Mouse (Mus musculus): Measurements from ENCODE around the gene Scgb1b24.

Scgb1b24 gene

GRCm38 (mm10) chr7:33743499-33743898 is at the start of gene Scgb1b24:
Gene Scgb1b24, plus strand, starts transcription at chr7:33743799.
- DNase-seq = no peak

- DNase-seq = no peak
Observed at GRCm38 (mm10) chr7:33739212-33739611, 4.4 kb upstream of the Scgb1b24 start, which contains the start of gene Scgb2b24. Gene Scgb2b24, minus strand, starts transcription at chr7:33739312.

Data from thymus, postnatal 36 days (tissue).